ENCODE assay signal across 25 mouse cellular contexts in the genomic region with DNA sequence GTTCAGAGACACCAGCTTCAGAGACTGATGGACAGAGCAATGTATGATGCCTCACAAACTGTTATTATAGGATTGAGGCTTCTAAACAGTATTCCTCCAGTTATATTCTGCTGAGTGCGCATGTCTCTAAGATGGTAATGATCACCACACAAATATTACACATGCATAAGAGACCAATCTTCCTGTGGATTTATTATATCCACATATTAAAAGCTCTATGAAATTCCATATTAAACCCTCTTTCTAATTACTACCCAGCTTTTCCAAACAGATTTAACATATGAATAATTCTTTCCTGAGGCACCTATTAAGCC.
"Had no signal": no experiment of that assay in that cellular context is flagged by ENCODE, and none has a peak within 500 bp of the region (broad histone marks: within the 10 kb centered on the region; RNA-seq: fewer than 3 reads in every experiment).

No protein-coding gene starts in this region.

- H3K4me2 ChIP-seq: heart, embryonic 11.5 days; heart, embryonic 13.5 days; heart, embryonic 15.5 days; hindbrain, embryonic 13.5 days; kidney, embryonic 15.5 days; limb, embryonic 13.5 days; limb, embryonic 15.5 days; liver, embryonic 12.5 days had no signal

- ATAC-seq: hindbrain, postnatal 0 days; intestine, embryonic 16.5 days; liver, embryonic 12.5 days had no signal

- H3K4me1 ChIP-seq: heart, embryonic 13.5 days; heart, embryonic 15.5 days; kidney, embryonic 15.5 days; limb, embryonic 15.5 days; liver, embryonic 12.5 days had no signal

- H3K9me3 ChIP-seq: heart, embryonic 13.5 days; heart, embryonic 15.5 days; hindbrain, embryonic 13.5 days; kidney, embryonic 15.5 days; limb, embryonic 13.5 days; limb, embryonic 15.5 days; liver, embryonic 12.5 days had no signal

- H3K4me3 ChIP-seq: heart, adult 2 months; heart, embryonic 13.5 days; heart, embryonic 15.5 days; hindbrain, embryonic 13.5 days; kidney, embryonic 15.5 days; limb, embryonic 13.5 days; limb, embryonic 15.5 days; liver, embryonic 12.5 days had no signal

- H3K9ac ChIP-seq: heart, embryonic 13.5 days; heart, embryonic 15.5 days; hindbrain, embryonic 13.5 days; kidney, embryonic 15.5 days; limb, embryonic 13.5 days; limb, embryonic 15.5 days; liver, embryonic 12.5 days had no signal

- DNase-seq: gastrocnemius, postnatal 14 days; gastrocnemius, postnatal 36 days; heart, adult 11 months; heart, adult 2 months; heart, postnatal 14 days; heart, postnatal 36 days; kidney, adult 11 months; kidney, adult 2 months; kidney, adult 9 months; kidney, postnatal 14 days; kidney, postnatal 36 days; layer of hippocampus, adult 9-11 months; layer of hippocampus, postnatal 36 days; left cerebral cortex, postnatal 4 days had no signal

- H3K27ac ChIP-seq: heart, adult 2 months; heart, embryonic 13.5 days; heart, embryonic 15.5 days; hindbrain, embryonic 13.5 days; hindbrain, postnatal 0 days; kidney, embryonic 15.5 days; kidney, postnatal 0 days; limb, embryonic 13.5 days; limb, embryonic 15.5 days; liver, embryonic 12.5 days had no signal

- H3K27me3 ChIP-seq: heart, embryonic 13.5 days; heart, embryonic 15.5 days; hindbrain, embryonic 13.5 days; kidney, embryonic 15.5 days; limb, embryonic 15.5 days; liver, embryonic 12.5 days had no signal

- H3K36me3 ChIP-seq: heart, embryonic 13.5 days; heart, embryonic 15.5 days; hindbrain, embryonic 13.5 days; kidney, embryonic 15.5 days; limb, embryonic 13.5 days; limb, embryonic 15.5 days; liver, embryonic 12.5 days had no signal
